Mouse (Mus musculus) gonadal fat pad, adult 2 months (tissue): ENCODE data around the gene B3gnt8. TPM values are rescaled to one million over a fixed set of nuclear protein-coding genes. Genes with fewer than 3 reads are reported as not detected.

Source experiments
- DNase-seq: peaks from one replicate; pipeline ENCODE4 v3.0.0-alpha.2; 2012; ENCODE audit warnings: low read depth
- polyA plus RNA-seq: library from polyadenylated mRNA; depleted of rRNA; stranded (reverse); fragments of >200 nt; gene quantifications from 2 replicates; pipeline ENCODE4 v1.2.3, GENCODE M21; 2012

The B3gnt8 gene
- polyA plus RNA-seq, 1 experiment: 13.8 TPM

DNA sequence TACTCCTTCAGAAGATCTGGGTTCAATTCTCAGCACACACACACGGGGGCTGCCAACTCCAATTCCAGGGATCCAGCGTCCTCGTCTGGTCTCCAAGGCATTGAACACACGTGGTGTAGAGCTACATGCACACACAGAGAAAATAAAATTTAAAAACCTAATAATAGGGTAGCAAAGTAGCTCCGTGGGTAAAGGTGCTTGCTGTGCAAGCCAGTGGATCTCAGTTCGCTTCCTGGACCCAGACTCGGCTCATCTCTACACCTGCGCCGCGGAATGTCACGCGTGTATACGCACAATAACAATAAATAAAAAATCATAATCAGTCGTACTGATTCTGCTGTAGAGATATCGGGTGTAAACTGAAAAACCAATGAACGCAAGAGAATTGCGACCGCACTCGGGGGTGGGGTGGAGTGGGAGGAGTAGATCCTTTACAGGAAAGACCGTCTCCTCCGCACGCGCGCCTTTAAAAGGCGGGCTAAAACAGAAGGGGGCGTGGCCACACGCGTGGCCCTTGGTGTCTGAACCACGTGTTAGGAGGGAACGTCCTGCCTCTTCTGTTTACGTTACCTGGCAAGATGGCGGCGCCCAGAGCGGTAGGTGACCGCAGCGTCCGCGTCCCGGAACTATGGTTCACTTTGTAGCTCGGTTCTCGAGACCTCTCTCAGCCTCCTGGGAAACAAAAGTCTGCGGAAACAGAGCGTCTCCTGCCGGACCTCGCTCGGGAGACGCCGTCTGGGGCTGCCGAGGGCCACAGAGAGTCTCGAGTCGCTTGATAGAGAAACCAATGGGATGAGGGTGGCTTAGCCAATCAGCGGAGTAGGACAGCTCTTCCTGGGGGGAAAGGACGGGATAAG is 7.4 kb upstream of the B3gnt8 start, which contains the start of gene Dmac2:
Dmac2 (plus strand) TSS at position 550 of the 857 bp plus-strand sequence.
- peak; percentile 70 for DNase-seq

DNA sequence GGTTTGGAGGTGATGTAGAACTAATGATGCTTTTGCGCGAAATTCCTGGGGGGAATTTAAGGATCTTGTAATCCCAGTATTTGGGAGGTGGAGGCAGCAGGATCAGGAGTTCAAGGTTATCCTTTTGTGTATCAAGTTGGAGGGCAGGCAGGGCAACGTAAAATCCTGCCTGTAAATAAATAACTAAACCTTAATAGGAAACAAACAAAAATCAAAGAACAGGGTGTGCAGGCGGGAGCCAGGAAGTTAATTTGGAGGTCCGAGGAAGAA is 6.8 kb upstream of the B3gnt8 start:
- DNase-seq: no peak

DNA sequence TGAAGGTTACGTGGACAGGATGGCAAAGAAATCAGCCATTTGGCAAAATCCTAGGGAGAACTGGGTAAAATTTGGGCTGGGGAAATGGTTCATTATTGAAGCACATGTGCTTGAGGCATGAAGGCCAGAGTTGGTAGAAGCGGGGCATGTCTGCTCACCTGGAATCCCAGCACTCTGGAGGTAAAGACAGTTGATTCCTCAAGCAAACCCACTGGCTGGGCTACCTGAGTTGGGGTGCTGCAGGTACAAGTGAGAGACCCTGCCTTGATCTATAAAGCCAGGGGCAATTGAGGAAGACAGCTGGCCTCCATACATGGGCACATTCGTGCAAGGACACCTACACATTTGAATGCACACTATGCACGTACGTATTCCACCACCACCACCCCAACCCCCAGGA is 6.4 kb upstream of the B3gnt8 start:
- DNase-seq: no peak

DNA sequence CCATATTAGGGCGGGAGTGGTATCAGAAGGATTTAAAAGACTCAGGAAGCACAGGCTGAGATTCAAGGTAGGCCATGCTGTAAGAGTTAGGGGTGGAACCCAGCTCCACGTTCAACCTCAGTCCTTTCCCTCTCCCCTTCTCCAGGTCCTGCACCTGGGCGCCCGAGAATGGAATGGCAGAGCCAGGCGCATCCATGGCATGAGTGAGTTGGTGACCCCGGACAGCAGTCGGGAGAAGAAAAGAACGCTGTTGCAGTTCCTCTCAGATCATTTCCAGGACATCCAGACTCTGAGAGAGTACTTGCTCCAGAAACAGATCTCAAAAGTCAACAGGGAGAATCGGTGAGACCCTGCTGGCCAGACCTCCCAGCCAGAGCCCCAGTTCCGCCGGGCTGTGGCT is 5.7 kb upstream of the B3gnt8 start:
- no peak for DNase-seq

DNA sequence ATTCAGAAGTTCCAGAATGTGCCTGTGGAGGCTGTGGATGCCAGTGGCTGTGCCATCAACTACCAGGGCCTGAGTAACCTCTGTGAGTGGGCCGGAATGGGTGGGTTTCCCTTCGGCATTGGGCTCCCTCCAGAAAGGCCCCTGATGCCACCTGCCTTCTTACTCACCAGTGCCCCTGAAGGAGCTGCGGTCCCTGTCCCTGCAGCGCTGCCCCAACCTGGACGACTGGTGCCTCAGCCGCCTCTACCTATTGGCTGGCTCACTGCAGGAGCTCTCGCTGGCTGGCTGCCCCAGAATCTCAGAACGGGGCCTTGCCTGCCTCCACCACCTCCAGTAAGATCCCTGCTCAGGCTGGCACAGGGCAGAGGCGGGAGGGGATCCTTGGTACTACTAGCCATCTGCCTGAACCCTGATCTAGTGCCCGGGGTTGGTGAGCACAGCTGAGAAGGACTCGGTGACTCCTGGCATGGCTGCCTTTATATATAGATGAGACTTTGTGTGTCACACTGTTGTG is 2.5 kb upstream of the B3gnt8 start:
- DNase-seq: no peak

DNA sequence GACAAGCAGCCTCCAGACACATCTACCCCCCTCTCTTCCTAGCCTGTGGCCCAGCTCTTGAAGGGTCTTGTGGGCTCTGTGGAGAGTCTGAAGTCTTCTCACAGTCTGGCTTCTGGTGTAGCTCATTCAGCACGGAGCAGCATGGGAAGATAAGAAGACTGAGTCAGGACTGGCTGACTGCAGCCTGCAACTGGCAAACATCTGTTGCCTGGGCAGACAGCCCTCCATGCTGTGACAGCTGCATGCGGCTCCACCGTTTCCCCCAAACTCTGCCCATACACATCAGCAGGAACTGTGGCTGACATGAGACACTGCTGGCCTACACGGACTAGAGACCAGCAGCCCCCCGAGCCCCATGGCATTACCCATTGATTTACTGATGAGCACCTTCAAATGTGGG is 1.6 kb upstream of the B3gnt8 start:
- DNase-seq: no peak

DNA sequence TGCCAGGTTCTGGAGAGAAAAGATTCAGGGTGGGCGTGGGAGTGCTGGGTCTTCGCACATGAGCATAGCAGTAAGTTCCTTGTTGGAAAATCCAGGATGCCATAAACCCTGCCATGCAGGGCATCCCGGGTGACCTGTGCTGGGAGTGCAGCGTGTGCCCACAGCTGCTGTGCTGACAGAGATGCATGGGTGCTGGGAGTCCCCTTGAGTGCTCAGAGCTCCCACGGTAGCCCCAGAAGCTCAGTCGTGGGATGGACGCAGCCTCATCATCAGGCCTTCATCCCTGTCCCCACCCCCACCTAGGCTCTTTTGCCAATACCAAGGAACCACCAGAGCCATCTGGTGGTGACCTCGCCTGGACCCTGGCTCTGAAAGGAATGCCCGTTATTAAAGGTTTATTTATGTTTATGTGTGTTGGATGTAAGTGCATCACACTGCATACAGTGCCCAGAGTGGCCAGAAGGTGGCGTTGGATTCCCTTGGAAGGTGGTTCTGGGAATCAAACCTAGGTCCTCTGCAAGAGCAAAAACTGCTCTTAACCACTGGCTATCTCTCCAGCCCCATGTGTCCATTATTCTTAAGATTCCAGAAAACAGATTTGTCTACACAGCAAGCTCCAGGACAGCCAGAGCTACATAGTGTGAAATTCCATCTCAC is 732 bp upstream of the B3gnt8 start:
- no peak for DNase-seq

DNA sequence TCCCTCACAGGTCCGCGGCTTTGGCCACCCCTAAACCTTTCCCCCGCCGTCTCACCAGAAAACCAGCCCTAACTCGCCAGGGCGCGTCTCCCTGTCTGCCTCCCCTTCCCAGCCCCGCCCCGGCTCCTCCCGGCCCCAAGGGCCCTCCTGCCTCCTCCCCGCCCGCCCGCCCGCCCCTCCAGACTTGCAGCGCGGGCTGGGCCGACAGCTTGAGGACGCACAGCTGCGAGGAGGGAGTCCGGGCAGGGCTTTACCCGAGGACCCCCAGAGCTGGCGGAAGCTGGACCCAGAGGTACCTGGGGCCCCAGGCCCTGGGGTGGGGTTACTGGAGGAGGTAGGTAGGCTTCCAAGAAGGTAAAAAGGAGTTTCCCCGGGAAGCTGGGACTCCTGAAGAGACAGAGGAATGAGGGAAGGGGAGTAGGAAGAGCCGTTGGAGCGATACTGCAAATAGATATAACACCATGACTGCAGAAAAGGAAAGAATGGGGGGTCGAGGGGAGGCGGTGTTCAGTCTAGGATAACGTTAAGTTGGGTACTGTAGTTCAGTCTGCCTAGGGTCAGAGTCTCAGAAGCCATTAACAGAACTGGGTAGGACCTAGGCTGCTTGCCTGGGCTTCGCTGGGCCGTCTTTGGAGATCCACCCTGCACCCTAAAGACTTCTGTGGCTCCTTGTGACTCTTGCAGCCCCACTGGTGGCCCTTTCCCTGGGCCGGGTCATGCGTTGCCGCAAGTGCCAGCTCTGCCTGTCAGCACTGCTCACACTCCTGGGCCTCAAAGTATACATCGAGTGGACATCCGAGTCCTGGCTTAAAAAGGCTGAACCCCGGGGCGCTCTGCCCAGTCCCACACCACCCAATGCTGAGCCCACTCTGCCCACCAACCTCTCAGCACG is 1.2 kb downstream of the B3gnt8 start:
- no peak for DNase-seq

DNA sequence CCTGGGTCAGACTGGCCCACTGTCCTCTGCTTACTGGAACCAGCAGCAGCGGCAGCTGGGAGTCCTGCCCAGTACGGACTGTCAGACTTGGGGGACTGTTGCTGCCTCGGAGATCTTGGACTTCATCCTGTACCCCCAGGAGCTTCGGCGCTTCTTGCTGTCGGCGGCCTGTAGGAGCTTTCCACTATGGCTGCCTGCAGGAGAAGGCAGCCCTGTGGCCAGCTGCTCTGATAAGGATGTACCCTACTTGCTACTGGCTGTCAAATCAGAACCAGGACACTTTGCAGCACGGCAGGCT is 1.8 kb downstream of the B3gnt8 start:
- DNase-seq: no peak

DNA sequence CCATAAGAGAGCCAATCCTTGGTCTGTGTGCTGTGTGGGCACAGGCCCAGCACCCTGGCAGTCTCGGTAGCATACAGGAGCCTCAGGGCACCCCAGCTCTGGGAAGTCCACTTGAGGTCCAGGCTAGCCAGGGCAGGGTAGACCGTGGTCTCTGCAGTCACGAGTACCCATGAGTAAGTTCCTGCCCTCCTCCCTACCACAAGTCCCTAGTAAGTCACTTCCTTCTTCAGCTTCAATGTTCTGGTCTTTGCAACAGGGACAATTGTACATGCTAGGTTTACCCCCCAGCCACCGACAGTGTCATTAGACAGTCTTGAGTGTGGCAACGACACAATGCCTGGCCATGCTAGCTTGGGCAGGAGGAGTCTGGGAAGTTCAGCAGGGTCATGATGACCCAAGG is 6.2 kb downstream of the B3gnt8 start:
- DNase-seq: no peak

DNA sequence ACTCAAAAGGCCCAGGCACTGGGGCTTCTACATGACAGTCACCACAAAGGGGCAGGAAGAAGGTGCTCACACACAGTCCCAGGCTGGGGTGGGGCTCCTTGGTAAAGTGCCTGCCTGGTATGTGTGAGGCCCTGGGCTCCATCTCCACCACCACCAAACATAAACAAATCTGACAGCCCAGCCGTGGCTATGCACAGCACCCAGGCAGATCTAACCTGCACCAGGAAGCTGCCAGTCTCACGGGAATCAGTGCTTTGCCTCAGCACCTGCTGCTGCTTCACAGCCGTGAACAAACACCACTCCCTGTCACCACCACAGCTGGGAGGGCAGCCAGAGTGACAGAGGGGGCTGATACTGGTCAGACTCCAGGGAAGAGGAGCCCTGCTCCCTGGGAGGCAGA is 9.9 kb downstream of the B3gnt8 start:
- no peak for DNase-seq

DNA sequence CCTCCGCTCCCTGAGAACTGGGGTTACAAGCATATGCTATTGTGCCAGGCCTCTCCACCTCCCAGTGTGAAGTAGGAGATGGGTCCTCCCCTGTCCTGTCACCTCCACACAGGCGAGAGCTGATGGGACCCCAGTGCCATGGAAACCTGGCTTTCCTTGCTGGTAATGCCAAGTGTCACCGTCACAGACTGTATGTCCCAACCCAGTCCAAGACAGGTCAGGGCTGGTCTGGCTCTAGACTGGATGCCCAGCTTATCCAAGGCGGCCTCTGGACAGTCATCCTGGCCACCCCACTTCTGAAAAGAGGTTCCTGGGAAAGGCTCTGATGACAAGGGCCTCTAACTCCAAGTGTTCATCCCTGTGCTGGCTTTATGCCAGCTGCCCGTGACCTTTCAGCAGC is 10.6 kb downstream of the B3gnt8 start:
- DNase-seq: no peak

DNA sequence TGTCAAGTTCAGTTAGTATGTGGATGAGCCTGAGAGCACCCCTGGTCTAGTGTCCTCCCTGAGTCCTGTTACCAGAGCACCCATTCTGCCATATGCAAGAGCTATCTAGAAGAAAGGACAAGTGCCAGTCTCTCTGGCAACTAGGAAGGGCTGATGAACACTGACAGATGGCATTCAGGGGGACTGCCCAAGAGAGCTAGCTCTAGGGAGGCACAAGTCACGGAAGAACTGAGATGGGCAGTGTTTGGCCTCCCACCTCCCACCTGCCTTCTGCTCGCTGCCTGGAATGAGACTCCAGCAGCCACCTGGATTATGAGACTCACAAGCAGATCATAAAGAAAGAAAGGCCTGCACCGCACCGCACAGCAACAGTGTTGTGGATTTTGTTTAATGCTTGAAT is 13.3 kb downstream of the B3gnt8 start:
- no peak for DNase-seq

DNA sequence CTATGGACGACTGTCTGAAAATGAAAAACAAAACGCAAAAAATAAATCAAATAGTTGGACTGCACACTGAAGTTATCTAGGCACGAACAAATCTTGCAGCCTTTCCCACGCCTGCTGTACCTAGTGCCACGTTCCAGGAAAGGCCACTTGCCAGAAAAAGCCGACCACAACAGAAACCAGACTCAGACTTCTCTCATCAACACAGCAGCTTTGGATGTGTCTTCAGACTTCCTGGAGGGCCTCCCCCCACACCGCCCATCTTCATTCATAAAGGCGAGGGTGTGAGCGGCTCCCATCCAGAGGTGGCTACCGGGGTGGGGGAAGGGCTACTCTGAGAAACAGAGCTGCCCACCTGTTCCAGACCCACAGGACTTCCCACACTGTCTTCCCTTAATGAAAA is 17.7 kb downstream of the B3gnt8 start:
- no peak for DNase-seq

DNA sequence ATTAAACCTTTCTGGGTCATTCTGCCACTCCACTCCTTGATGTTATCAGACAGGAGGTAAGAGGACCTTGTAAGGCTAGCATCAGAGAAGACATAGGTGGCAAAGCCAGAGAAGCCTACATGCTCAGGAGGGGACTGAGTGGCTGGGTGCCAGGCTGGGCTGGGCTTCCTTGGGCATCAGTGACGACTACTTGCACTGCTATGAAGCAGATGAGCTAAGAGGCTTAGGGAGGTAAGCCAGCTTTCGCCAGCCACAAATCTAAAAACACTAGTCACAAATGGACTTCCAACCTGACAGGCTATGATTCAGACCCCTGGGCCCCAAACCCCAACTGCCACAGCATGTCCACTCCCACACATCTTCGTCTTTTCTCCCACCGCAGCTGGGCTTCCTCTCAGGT is 18.2 kb downstream of the B3gnt8 start:
- no peak for DNase-seq

DNA sequence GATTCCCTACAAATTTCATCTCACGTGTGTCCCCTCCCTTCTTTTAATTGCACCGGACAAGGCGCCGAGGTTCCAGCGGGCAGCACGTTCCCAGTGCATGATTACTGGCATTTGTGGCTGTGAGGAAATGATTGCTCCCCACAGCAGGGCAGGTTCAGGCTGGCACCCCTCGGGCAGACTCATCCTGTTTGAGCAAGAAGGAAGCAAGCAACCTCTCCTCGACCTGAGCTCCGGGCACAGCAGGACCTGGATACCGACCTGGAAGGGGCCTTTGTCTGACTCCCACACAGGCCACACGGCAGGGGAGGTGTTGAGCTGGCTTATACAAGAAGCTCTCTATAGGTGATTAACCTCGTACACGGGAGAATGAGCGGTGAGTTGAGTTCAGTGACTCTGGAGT is 18.6 kb downstream of the B3gnt8 start:
- peak; percentile 95 for DNase-seq

DNA sequence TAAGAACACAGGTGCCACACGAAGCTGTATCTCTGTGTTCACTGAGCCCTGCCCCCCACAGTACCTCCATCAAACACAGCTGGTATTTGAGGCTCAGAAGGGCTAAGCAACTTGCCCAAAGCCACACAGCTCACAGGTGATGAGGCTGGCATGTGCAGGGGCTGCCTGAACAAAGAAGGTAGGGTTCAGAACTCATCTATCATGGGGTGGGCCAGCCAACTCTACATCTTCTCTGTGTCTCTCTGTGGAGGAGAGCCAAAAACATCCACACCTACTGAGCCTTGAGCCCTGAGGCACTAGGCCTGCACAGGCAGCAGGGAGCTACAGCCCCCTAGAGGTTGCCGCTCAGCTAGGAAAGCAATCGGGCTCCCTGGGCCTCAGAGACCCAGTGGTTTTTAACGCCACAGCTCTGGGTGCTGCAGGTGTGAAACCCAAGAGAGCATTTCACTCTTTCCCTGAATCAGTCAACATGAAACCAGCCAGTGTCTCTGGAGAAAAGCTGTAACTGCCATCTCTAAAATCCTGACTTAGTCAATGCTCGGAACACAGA is 21.2 kb downstream of the B3gnt8 start:
- no peak for DNase-seq

DNA sequence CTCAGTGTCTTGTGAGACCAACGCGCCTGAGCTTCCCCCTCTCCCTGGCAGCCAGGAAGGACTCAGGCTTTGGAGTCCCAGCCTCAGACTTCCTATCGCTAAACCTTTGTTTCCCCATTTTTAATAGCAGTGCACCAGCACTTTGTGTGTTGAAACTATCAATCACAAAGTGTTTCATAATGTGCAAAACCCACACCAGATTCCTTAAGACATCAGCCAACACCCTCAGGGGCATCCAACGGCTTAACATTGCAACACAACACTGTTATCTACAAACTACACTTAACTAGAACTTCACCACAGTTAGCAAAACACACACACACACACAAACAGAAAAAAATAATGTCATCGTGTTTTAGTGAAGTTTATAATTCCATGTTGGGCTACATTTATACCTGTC is 23.4 kb downstream of the B3gnt8 start:
- DNase-seq: peak; percentile 91

DNA sequence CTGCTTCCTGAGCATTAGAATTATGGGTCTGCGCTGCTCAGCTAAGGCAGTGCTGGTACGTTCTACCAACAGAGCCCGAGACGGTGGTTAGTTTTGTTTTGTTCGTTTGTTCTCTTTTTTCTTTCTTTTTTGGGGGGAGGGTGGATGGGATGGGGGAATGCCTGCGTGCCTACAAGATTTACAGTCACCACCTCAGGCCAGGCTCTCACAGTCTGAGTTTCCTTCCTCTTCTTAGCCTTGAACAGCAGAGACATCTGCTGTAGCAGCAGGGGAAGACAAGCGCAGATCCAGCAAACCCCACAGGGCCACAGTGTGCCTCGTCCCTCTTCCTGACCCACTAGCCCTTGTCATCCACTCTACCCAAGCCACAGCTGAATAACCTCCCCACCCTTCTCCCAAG is 24.8 kb downstream of the B3gnt8 start:
- no peak for DNase-seq

DNA sequence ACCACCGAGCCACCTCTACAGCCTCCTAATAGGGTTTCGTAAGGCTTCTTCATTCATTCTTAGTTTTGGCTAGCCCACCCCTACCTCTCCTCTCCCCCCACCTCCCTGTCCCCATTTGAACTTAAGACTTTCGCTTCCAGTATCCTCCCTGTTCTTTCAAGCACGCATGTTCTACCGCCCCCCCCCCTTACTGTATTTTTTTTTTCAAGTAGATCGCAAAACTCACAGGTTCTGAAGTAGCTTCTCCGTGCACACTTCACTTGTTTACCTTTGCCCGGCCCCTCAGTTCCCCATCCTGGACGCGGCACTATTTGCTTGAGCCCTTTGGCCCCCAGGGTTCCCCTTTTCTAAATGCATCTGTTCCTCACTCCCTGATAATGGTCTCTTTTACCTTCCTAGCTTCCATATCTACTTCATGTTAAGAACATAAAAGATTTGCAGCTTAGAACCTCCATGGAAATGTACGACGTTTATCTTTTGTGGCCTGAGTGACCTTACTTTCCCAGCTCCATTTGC is 25.8 kb downstream of the B3gnt8 start:
- no peak for DNase-seq

DNA sequence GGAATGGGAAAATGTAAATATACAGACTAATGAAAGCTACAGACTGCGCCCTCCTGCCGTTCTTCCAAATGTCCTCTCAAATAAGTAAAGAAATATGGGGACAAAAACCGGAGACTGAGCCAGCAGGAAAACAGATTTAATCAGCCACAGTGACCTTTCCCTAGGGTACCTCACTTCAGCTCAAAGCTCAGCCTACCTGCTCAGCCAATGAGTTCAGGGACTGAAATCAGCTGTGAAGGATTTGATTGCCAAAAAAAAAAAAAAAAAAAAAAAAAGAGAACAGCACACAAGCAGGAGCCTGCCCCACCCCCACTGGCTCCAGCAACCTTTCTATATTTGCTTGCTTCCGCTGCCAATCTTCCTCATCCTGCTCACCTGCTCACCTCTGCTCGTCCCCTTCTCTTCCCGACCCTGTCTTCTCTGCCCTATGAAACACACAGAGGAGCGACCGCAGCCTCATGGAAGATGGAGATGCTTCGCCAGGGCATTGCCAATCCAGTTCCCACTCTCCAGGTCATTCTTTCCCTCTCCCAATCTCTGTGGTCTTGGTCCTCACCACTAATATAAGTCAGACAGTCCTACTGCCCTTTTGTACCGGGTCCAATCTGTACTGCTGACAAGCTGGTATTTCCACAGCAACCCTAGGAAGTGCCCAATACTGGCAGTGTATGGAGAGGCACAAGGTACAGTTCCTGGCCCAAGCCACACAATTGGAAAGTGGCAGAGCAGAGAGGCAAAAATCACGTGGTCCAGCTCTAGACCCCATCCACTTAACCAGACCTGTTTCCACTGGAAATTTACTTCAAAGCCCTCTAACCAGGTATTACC is 29.4 kb downstream of the B3gnt8 start:
- DNase-seq: no peak
